Mouse (Mus musculus) stomach, postnatal 0 days (tissue): ENCODE data around the gene Hk1. TPM values are rescaled to one million over a fixed set of nuclear protein-coding genes. Genes with fewer than 3 reads are reported as not detected.

Experiments used
- ATAC-seq: fragments of 200-750 bp; cut with Nextera tagmentation; 2 replicates; pipeline ENCODE4 v1.8.0; 2017; ENCODE audit not compliant: low FRiP score, low TSS enrichment
- DNase-seq: peaks from one replicate; pipeline ENCODE4 v3.0.0-alpha.2; 2016; ENCODE audit warnings: low spot score
- H3K27ac ChIP-seq: fragments of 300-500 bp; sonication (generic); replicated peaks from 2 replicates; pipeline ENCODE4 v1.5.1; 2014; ENCODE audit warnings: mild to moderate bottlenecking, control low read depth
- H3K27me3 ChIP-seq: fragments of 300-500 bp; sonication (generic); 2 replicates; pipeline ENCODE4 v1.6.1; 2014; ENCODE audit warnings: low read length; ENCODE audit not compliant: control insufficient read depth, insufficient read depth
- H3K36me3 ChIP-seq: fragments of 300-500 bp; sonication (generic); 2 replicates; pipeline ENCODE4 v1.6.1; 2014; ENCODE audit warnings: low read length, mixed read lengths; ENCODE audit not compliant: control insufficient read depth, insufficient read depth
- H3K4me1 ChIP-seq: fragments of 300-500 bp; sonication (generic); replicated peaks from 2 replicates; pipeline ENCODE4 v1.6.1; 2014; ENCODE audit warnings: antibody characterized with exemption; ENCODE audit not compliant: control insufficient read depth, insufficient read depth
- H3K4me2 ChIP-seq: fragments of 300-500 bp; sonication (generic); replicated peaks from 2 replicates; pipeline ENCODE4 v1.6.1; 2014; ENCODE audit warnings: low read depth, mild to moderate bottlenecking, control low read depth, moderate library complexity
- H3K4me3 ChIP-seq: fragments of 300-500 bp; sonication (generic); 2 replicates; pipeline ENCODE4 v1.5.1; 2014; ENCODE audit warnings: low read depth, low read length, control low read depth
- H3K9ac ChIP-seq: fragments of 300-500 bp; sonication (generic); 2 replicates; pipeline ENCODE4 v1.6.1; 2014; ENCODE audit warnings: mild to moderate bottlenecking, low read length, control low read depth, mixed read lengths
- H3K9me3 ChIP-seq: fragments of 300-500 bp; sonication (generic); 2 replicates; pipeline ENCODE4 v1.6.1; 2016; ENCODE audit warnings: low read length; ENCODE audit not compliant: control insufficient read depth
- CTCF ChIP-seq: IDR thresholded peaks from 2 replicates; pipeline ENCODE4 v1.5.1; 2016; ENCODE audit warnings: antibody characterized with exemption, low read depth, mild to moderate bottlenecking, moderate library complexity
- EP300 ChIP-seq: optimal IDR thresholded peaks from 2 replicates; pipeline ENCODE3; 2016; ENCODE audit warnings: antibody characterized with exemption
- WGBS: fragments of 180-500 bp; shearing (Covaris S2); extraction: QIAGEN DNeasy Blood & Tissue Kit; methylation state at CpG from one replicate; pipeline ENCODE4 v1.1.7; 2014; 5-methylcytosine and 5-hydroxymethylcytosine counted together
- polyA plus RNA-seq: library from polyadenylated mRNA; unstranded; fragments of >200 nt; fragmentation: Nextera tagmentation; extraction: Ambion mirVana; gene quantifications from 2 replicates; pipeline ENCODE4 v1.2.1, GENCODE M21; 2015

Hk1 gene
- polyA plus RNA-seq, 1 experiment from 2014 or later, result 36.5 TPM

DNA sequence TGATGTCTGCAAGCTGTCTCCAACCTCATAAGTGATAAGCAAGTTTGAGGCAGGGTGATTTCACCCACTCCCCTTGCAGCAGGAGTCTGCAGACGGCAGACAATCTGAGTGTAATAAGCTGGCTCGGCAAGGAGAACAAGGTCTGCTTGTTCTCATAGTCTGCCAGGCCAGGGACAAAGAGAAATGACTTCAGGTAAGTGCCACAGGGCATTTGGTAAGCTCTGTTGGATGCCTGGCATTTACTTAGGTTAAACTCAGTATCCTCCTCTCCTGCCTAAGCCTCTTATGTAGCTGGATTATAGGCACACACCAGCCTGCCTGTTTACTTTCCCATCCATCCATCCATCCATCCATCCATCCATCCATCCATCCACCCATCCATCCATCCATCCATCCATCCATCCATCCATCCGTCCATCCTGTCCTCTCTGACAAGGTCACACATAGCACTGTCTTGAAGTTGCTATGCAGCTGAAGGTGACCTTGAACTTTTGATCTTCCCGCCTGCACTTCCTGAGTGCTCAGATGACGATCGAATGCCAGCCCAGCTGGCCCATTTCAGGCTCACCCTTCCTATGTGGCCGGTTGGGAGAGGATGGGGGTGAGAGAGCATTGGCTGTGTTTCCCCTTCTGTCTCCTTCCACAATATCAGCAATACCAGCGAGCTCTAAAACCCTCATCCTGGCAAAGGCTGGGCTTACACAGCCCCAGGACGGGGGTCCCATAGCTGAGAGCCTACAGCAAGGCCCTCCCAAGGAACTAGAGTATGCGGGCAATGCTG, 69.3 kb downstream of the Hk1 start:
- Histone ChIP-seq H3K4me3 (no peak overlapping the region), H3K27ac (no peak overlapping the region), H3K4me2 (no peak overlapping the region), H3K9ac (no peak overlapping the region), H3K27me3 (no peaks in the 10 kb centered on the region), H3K9me3 (no peaks in the 10 kb centered on the region), H3K4me1 (no peaks in the 10 kb centered on the region), H3K36me3 (no peaks in the 10 kb centered on the region)
- DNase-seq (no peak), ATAC-seq (no peak)
- TF ChIP-seq CTCF (no peak), EP300 (no peak)
- WGBS, result 72% methylated on average over 10 of the region's 10 CpGs

DNA sequence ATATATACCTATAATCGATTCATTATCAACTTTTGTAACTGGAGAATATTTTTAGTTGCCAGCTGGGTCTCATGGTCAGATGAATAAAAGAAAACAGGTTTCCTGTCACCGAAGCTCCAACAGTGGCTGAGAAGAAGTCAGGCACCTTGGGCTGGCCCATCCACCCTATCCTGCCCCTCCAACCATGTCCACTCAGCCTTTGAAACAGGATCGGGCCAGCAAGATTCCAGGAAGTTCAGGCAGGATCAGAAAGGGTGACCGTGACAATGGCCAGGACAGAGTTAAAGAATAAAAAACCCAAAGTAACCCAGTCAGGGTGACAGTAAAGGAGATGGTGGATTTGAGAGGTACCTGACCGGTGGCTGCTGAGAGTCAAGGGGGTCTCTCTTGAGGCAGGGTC, 70.1 kb downstream of the Hk1 start:
- Histone ChIP-seq H3K27ac (no peak overlapping the region), H3K27me3 (no peaks in the 10 kb centered on the region), H3K36me3 (no peaks in the 10 kb centered on the region), H3K9ac (no peak overlapping the region), H3K4me2 (no peak overlapping the region), H3K4me1 (no peaks in the 10 kb centered on the region), H3K4me3 (no peak overlapping the region), H3K9me3 (no peaks in the 10 kb centered on the region)
- no peak for ATAC-seq
- 86% methylated on average over 5 of the region's 5 CpGs for WGBS
- DNase-seq, result no peak
- TF ChIP-seq EP300 (no peak), CTCF (no peak)

DNA sequence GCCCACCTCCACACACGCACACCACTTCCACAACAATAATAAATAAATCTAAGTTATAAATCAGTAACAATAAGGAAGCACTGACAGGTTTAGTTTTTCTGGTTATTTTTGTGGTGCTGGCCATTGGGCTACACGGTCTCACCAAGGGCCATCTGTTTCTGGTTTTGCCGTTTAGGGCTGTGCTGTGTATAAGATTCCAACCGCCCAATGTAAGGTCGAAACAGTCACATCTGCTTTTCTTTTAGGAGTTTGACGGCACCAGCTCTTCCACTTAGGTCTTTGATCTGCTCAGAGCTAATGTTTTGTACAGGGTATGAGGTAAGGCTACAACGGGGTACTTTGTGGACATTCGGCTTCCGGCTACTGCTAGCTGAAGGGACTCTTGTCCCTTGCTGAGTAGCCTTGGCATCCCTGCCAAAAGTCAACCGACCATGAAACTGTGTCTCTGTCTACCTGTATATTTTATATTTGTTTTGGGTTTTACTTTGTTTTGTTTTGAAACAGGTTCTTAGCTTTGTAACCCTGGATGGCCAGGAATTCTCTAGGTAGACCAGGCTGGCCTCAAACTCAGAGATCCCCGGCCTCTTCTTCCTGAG, 70.7 kb downstream of the Hk1 start:
- no peak for ATAC-seq
- H3K4me2 ChIP-seq, result no peak overlapping the region
- 85% methylated on average over 11 of the region's 11 CpGs for WGBS
- H3K4me1 ChIP-seq, result no peaks in the 10 kb centered on the region
- TF ChIP-seq EP300, result no peak
- TF ChIP-seq CTCF, result no peak
- DNase-seq, result no peak
- H3K4me3 ChIP-seq, result no peak overlapping the region
- H3K9me3 ChIP-seq, result no peaks in the 10 kb centered on the region
- no peaks in the 10 kb centered on the region for H3K27me3 ChIP-seq
- no peaks in the 10 kb centered on the region for H3K36me3 ChIP-seq
- no peak overlapping the region for H3K27ac ChIP-seq
- no peak overlapping the region for H3K9ac ChIP-seq

DNA sequence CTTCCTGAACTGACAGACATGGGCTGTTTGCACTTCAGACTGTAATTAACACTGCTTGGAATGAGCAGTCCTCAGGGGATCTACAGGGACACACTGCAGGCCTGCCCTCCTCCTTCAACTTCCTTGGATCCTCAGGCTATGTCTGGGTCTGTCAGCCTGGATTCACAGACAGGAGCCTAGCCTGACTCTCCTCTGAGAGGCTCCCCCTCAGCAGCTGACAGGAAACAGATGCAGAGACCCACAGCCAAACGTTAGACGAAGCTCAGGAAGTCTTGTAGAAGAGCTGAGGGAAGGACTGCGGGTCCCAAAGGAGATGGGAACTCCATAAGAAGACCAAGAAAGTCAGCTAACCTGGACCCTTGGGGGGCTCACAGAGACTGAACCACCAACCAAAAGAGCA, 73.2 kb downstream of the Hk1 start:
- Histone ChIP-seq H3K9me3 (no peaks in the 10 kb centered on the region), H3K4me1 (no peaks in the 10 kb centered on the region), H3K36me3 (no peaks in the 10 kb centered on the region), H3K4me2 (no peak overlapping the region), H3K27me3 (no peaks in the 10 kb centered on the region), H3K4me3 (no peak overlapping the region), H3K27ac (no peak overlapping the region), H3K9ac (no peak overlapping the region)
- TF ChIP-seq CTCF (no peak), EP300 (no peak)
- WGBS, result 34% methylated on average over 3 of the region's 3 CpGs
- DNase-seq (no peak), ATAC-seq (no peak; the same call in 1 of the 2 replicates)

DNA sequence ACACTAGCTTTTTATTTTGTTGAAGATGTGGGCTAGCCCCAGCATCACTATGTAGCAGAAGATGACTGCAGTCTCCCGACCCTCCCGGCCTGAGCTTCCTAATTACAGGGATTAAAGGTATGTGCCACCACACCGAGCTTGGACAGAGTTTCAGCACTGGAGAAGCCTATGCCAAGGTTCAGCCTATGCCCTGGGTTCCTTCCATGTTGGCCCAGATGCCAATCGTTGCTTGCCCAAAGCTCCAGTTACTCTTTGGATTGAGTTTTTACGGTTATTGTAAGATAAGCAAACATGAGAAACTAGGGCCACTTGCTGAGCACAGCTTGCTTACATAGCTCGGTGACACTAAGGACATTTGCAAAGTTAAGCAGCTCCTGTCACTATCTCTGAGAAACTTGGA, 74.6 kb downstream of the Hk1 start:
- ATAC-seq, result no peak

More for the DNA sequence above, 74.6 kb downstream of the Hk1 start:
- Histone ChIP-seq H3K36me3 (no peaks in the 10 kb centered on the region), H3K4me3 (no peak overlapping the region), H3K4me2 (no peak overlapping the region), H3K27ac (no peak overlapping the region), H3K9ac (no peak overlapping the region), H3K4me1 (no peaks in the 10 kb centered on the region), H3K9me3 (no peaks in the 10 kb centered on the region), H3K27me3 (no peaks in the 10 kb centered on the region)
- no peak for DNase-seq
- TF ChIP-seq CTCF (no peak), EP300 (no peak)
- WGBS, result 77% methylated on average over 6 of the region's 6 CpGs
